Mouse (Mus musculus) splenic B cell, adult 2 months (primary cell): Measurements from ENCODE around the gene Nxph1.

ENCODE experiments used
- DNase-seq: peaks from one replicate; pipeline ENCODE4 v3.0.0-alpha.2; 2011; ENCODE audit warnings: low read depth, low spot score
- H3K27me3 ChIP-seq: 2 replicates; pipeline ENCODE4 v1.6.1; 2012; ENCODE audit warnings: mild to moderate bottlenecking, low read length, moderate library complexity, mixed read lengths; ENCODE audit not compliant: control insufficient read depth, poor library complexity, insufficient read depth, severe bottlenecking
- H3K36me3 ChIP-seq: 2 replicates; pipeline ENCODE4 v1.6.1; 2012; ENCODE audit warnings: mild to moderate bottlenecking, low read length, moderate library complexity, mixed read lengths; ENCODE audit not compliant: control insufficient read depth, poor library complexity, insufficient read depth, severe bottlenecking

The Nxph1 gene

GRCm38 (mm10) chr6:8951884-8952590 is 3.8 kb downstream of the Nxph1 start:
- no peak for DNase-seq
- H3K27me3 ChIP-seq, result peaks cover 2% of the 10 kb centered on the region; the same call in 1 of the 2 replicates
- no peaks in the 10 kb centered on the region for H3K36me3 ChIP-seq

DNA sequence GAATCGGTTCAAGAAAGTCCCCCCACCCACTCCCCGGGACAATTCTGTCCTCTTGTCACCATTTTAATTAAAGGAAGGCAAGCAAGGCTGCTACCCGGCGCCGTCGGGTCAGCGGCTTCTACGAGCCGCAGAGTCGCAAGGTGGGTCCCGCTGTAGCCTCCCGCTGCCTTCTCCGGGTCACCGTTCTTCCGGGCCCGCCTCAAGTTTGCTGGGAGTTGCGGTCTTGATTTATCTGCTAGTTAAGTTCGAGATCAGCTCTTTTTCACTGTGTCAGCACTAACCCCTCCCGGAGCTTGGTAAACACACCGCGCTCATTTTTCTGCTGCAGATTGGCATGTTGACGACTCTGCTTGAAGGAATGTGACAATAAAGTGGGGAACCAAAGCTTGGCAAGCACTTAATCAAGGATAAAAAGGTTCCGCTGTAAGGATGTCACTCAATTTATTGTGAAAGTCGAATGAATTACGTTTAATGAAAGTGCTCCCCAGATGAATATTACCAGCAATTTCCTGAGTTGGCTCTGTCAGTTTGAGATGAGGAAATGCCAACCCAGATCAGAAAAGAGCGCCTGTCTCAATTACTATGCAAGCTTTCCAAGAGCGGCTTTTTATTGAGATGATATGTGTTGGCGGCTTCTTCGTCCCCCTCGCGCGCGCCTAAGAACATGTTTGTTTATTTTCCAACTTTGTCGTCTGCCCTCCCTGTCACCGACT is 7.7 kb downstream of the Nxph1 start:
- Histone ChIP-seq H3K27me3 (no peaks in the 10 kb centered on the region; the same call in 1 of the 2 replicates), H3K36me3 (no peaks in the 10 kb centered on the region)
- no peak for DNase-seq

GRCm38 (mm10) chr6:8956743-8957528 is 8.7 kb downstream of the Nxph1 start:
- Histone ChIP-seq H3K27me3 (no peaks in the 10 kb centered on the region; the same call in 1 of the 2 replicates), H3K36me3 (no peaks in the 10 kb centered on the region)
- DNase-seq, result no peak

GRCm38 (mm10) chr6:8957529-8957887 is 9.3 kb downstream of the Nxph1 start:
- no peak for DNase-seq
- Histone ChIP-seq H3K27me3 (no peaks in the 10 kb centered on the region; the same call in 1 of the 2 replicates), H3K36me3 (no peaks in the 10 kb centered on the region)

DNA sequence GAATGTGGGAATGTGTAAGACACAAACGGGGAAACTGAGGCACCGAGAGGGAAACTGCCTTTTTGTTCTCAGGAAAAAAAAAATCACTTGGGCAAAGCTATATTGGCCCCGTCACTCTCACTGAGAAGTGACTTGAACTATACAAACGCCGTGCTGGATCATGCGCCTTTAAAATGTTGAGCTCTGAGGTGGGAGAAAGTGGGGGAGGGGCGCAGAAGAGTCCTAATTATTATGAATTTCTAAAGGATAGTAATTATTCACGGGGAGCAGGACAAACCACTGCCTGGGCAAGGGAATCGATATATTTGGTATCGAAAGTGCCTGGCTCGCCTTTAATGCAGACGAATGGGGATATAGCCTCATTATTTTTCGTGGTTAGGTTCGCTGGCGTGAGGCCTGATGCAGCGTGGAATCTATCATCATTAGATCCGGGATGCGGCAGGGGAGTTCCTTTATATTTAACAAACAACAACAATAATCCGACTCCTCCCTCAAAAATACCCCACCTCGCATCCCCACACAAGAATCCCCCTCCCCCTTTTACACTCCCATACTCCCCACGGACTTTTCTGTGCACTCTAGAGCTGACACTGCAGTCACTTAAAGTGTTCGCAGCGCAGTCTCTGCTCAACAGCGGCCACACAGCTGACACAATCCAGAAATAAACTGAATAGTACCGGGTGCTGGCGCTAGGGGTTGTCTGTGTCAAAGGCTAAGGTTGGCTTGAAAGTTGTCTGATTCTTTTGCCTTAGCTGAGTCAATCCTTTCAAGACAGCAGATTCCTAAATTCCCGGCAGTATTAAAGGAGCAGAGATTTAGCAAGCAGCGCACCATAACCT is 10.1 kb downstream of the Nxph1 start:
- no peaks in the 10 kb centered on the region; the same call in 1 of the 2 replicates for H3K27me3 ChIP-seq
- no peaks in the 10 kb centered on the region for H3K36me3 ChIP-seq
- no peak for DNase-seq

DNA sequence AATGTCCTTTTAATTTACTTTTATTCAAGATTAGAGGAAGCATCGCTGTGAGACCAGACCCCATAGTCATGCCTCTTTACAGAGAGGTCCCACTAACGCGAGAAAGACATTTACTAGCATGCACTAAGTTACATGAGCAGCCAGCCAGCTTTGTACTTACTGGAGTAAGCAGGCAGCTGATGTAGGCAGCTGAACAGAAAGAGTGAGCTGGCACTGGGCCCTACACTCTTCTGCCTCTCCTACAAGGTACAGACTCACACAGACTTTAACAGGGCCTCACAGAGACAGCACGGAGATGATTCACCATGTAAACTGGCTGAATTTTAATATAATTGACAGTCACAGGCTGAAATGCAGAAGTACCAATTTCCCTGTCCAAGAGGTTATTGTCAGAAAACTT is 11.6 kb downstream of the Nxph1 start:
- Histone ChIP-seq H3K27me3 (no peaks in the 10 kb centered on the region; the same call in 1 of the 2 replicates), H3K36me3 (no peaks in the 10 kb centered on the region)
- DNase-seq, result no peak

DNA sequence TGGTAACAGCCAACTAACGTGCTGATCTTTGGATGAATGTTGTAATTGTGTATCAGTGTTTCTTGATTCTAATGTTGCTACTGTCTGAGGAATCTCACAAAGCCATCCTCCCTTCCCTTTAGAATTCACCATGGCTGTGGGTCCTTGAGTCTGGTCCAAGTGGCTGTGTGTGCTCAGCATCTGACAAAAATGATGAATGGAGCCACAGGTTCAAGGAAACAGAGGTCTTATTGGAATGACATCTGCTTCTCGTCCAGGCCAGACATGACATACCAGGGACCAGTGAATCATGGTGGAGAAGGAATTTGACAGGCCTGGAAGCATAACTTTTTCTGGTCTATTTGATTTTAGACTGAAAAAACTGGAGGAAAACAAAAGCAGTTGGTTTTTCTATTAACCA is 22.3 kb downstream of the Nxph1 start:
- no peak for DNase-seq
- no peaks in the 10 kb centered on the region for H3K27me3 ChIP-seq
- H3K36me3 ChIP-seq, result no peaks in the 10 kb centered on the region

- no peaks in the 10 kb centered on the region for H3K27me3 ChIP-seq
- no peaks in the 10 kb centered on the region for H3K36me3 ChIP-seq
- DNase-seq, result no peak
Measured at GRCm38 (mm10) chr6:8979237-8979871, 31.1 kb downstream of the Nxph1 start.

DNA sequence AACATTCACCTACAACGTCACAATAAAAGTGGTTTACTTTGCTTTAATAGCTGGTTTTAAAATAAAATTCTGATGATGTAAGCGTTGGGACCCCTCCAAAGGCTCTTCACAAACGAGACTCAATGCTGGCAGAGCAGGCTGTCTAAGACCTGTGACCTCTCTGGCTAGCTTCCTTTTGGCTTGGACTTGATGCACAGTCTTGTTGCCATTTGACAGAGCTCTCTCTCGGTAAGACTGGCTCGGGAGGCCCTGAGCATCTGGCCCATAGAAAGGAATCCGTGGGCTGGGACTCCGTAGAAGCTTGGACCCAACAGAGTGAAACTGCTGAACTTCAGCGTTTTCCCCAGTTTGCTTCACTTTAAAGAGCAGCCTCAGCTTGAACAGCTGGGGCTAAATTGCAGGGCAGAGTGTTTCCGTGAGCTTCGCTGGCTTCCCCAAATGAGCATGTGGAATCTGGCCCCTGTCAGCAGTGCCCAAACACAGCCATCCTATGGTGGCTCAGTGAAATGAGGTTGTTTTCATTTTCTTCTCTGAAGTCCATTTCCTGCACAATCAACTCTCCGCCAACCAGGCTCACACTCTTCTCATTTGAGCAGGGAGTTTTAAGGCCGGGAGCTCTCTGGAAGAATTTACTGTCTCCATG is 48.2 kb downstream of the Nxph1 start:
- DNase-seq, result no peak

DNA sequence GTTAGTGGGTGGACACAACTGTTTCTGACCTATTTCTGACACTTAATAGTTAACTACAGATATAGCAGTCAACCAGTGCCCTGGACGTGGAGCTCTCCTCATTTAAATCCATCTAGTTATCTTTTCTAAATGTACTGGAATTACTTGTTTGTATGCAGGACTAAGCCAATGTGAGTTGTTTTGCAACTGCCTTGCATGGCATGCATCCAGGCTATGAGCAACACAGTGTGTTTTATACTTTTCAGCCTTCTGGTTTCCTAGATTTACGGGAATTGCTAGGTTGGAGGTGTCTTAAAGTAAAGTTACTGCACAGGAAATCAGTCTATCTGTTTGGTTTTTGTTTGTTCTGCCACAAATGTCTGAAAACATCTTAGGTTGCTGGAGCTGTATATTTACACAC is 49.1 kb downstream of the Nxph1 start:
- H3K27me3 ChIP-seq, result no peaks in the 10 kb centered on the region
- no peaks in the 10 kb centered on the region for H3K36me3 ChIP-seq
- no peak for DNase-seq

More for the DNA sequence above, 48.2 kb downstream of the Nxph1 start:
- no peaks in the 10 kb centered on the region for H3K36me3 ChIP-seq
- no peaks in the 10 kb centered on the region for H3K27me3 ChIP-seq

- no peak for DNase-seq
- Histone ChIP-seq H3K27me3 (no peaks in the 10 kb centered on the region; the same call in 1 of the 2 replicates), H3K36me3 (no peaks in the 10 kb centered on the region)
Measured at GRCm38 (mm10) chr6:9002686-9003085, 54.5 kb downstream of the Nxph1 start.

DNA sequence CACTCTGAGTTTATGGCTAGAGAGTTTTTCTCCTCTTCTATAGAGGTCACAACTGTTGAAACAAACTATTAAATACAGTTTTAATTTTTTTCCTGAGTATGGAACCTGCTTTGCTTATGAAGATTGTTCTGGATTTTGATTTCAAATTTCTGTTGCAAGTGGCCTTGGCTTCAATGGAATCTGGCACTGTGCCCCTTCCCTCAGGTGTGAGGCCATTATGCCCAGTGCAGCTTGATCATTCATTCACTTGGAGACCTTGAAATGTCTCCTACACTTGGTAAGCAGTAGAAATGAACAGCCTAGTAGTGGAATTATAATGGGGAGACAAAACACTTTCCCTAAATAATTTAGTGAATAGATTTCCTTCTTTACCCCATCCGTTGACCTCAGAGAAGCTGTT is 78.4 kb downstream of the Nxph1 start:
- H3K27me3 ChIP-seq, result no peaks in the 10 kb centered on the region
- DNase-seq, result no peak

GRCm38 (mm10) chr6:9027146-9027545 is 78.9 kb downstream of the Nxph1 start:
- DNase-seq, result no peak
- Histone ChIP-seq H3K27me3 (no peaks in the 10 kb centered on the region), H3K36me3 (no peaks in the 10 kb centered on the region)

More for the DNA sequence above, 78.4 kb downstream of the Nxph1 start:
- no peaks in the 10 kb centered on the region for H3K36me3 ChIP-seq
